Mouse (Mus musculus) olfactory bulb, adult 2 months (tissue): Measurements from ENCODE around the gene Fam102b.

Experiments used
- CTCF ChIP-seq: fragments of 200-500 bp; IDR thresholded peaks from 2 replicates; pipeline ENCODE4 v1.5.1; 2012; ENCODE audit warnings: low read depth, mild to moderate bottlenecking, low read length, moderate library complexity; ENCODE audit not compliant: insufficient read depth
- POLR2A ChIP-seq: fragments of 200-500 bp; IDR thresholded peaks from 2 replicates; pipeline ENCODE4 v1.6.1; 2012; ENCODE audit warnings: mild to moderate bottlenecking, low read depth, low read length, moderate library complexity; ENCODE audit not compliant: insufficient read depth

- TF ChIP-seq CTCF (no peak), POLR2A (no peak)
These were observed 21.6 kb downstream of the Fam102b start for GRCm38 (mm10) chr3:109005777-109006176.
